Mouse (Mus musculus) testis, postnatal 10 days (tissue): Measurements from ENCODE around the gene Ndst2.

Experiments
- DNase-seq: peaks from one replicate; pipeline ENCODE4 v3.0.0; 2021; ENCODE audit warnings: low spot score

The Ndst2 gene

DNA sequence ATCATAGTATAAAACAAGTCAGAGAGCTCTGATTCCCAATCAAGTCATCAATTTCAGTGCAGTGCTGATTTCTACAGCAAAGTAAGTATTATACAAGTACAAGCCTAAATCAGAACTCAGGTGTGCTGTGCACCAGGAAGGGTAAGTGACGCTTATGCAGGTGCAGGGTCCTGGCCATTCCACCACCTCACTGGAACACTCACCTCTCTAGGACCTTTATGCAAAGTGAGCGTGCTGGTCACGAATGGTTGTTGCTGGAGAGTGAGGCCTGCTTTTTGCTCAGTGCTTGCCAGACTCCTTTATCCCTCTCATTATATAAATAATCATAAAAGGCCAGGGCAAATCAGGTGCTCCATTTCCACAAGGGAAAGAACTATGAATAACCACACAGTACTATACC lies 34.0 kb downstream of the Ndst2 start:
- no peak for DNase-seq

DNA sequence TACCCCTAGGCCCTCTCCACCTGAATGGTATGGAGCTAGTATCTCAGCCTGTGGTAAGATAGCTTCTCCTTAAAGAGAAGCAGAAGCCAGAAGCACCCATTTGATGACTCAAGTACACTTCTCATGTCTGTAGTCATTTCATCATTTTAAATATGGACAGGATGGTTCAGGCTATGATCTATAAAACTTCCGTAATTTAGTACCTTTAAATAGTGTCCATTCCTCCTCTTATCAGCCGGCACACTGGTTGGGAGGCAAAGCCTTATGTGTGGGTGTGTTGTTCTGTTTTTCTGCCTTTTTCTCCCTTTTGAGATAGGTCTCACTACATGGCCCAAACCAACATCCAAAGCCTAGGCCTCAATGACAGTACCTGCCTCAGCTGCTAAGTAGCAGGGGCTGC lies 35.8 kb downstream of the Ndst2 start:
- DNase-seq = no peak

DNA sequence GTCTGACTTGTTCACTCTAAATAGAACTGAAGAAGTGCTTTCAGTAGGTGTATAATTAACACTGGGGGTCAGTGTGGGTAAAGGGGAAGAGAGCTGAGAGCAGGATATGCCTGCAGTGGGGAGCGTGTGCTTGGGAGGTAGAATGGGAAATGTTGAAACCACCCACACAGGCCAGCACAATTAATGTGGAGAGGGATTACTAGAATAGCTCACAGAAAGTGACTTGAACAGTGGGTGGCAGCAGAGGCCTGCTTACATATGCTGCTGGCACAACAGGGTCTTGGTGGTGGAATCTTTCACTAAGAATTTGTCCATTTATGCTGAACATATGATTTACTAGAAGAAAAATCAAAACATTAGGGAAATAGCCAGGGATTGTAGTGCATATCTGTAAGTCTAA lies 37.4 kb downstream of the Ndst2 start:
- DNase-seq = peak; percentile 72

DNA sequence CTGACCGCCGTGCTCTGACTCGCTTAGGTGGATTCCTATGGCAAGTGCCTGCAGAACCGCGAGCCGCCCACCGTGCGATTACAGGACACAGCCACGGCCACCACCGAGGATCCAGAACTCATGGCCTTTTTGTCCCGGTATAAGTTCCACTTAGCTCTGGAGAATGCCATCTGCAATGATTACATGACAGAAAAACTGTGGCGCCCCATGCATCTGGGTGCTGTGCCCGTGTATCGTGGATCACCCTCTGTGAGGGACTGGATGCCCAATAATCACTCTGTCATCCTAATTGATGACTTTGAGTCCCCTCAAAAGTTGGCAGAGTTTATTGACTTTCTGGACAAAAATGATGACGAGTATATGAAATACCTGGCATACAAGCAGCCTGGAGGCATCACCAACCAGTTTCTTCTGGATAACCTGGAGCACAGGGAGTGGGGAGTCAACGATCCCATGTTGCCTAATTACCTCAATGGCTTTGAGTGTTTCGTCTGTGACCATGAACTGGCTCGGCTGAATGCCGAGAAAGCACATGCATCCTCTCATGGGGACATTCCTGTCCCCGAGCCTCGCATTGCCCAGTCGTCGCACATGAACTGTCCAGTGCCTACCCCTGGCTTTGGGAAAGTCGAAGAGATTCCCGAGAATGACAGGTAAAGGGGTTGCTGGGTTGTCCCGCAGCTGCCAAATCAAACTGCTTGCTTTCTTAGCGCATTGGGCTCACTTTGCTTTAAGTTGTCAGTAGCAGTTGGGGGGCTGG lies 38.4 kb downstream of the Ndst2 start:
- DNase-seq = no peak

DNA sequence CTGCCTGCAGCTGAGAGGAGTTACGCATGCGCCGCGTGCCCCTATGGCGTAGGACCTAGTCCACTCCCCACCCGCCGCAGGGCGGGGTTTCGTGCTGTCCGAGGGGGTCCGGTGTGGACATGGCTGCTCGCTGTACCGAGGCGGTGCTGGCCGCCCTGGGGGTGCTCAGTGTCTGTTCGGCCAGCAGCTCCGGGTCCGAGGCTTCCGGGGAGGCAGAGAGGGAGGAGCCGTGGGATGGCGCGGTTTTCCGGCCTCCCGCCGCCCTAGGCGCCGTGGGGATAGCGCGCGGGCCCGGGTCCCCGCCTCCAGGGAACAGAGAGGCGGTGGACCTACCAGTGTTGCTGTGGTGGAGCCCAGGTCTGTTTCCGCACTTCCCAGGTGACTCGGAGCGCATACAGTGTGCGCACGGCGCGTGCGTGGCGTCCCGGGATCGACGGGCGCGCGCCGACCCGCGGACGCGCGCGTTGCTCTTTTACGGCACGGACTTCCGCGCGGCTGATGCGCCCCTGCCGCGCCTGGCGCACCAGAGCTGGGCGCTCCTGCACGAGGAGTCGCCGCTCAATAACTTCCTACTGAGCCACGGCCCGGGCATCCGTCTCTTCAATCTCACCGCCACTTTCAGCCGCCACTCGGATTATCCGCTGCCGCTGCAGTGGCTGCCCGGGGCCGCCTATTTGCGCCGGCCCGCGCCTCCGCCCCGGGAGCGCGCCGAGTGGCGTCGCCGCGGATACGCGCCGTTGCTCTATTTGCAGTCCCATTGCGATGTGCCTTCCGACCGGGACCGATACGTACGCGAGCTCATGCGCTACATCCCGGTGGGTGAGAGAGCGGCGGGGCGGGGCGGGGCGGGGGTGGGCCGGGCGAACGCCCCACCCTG lies 39.2 kb downstream of the Ndst2 start, which contains the start of gene Fut11:
Gene Fut11, plus strand, starts transcription at position 85 of the 877 bp plus-strand sequence.
- peak; percentile 93 for DNase-seq

DNA sequence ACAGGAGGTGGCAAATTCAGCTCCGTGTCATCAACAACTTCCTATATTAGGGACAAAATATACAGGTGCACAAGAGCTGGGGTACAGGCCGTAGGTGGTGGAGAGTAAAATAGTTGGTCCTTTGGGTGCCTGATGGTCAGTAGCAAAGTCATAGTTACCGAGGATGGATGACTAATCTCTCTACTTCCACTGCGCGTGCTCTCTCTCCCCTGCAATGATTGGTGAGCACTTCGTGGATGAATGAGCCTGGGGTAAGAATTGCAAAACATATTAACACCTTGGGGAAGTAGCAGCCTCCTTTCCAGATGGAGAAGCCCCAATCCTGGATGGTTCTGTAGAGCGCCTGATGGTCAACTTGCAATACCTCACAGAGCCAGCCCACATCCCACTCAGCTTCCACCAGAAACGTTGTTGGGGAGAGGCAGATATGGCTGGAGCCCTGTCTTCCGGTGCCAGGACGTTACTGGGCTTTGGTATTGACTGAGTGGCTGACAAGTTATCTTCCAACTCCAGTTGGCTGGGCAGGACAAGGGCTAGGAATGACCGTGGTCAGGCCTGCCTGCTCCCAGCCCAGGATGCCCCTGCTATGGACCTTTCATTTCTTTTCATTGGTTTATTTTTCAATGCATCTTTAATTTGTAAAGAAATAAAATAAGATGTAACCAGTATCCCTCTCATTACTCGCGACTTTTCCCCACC lies 40.0 kb downstream of the Ndst2 start:
- DNase-seq = no peak

DNA sequence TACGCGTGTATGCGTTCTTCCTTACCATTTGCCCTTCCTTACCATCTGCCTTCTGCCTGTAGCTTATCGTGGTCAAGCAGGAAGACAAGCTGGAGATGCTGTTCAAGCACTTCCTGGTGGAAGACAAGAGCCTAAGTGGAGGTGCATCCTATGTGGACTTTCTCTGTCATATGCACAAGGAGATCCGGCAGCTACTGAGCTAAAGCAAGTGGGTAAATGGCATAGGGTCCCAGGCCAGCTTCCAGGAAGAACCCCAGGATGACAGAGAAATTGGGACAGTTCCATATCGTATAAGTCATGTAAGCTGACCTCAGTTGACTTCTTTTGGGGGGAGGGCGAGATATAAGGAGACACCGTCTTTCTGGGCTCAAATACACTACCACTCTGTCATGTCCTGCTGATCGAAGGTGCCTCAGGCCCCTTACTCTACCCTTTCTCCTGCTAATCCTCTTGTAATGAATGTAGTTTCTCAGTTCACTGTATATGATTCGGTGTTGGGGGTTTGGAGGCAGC lies 40.7 kb downstream of the Ndst2 start:
- DNase-seq = no peak

DNA sequence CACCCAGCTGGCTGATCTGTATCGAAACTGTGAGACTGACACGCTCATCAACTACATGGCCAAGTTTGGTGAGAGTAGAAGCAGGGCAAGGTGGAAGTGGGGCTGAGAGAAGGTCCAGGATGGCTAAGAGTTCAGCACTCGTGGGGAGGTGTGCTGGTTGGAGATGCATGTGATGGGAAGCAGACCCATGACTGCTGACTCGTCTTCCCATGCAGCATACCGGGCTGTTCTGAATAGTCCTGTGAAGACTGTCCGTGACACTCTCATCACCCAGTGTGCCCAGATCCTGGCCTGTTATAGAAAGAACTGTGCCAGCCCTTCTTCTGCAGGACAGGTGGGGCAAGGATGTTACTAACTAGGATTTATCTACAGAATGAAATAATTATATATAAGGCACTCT lies 42.6 kb downstream of the Ndst2 start:
- no peak for DNase-seq

DNA sequence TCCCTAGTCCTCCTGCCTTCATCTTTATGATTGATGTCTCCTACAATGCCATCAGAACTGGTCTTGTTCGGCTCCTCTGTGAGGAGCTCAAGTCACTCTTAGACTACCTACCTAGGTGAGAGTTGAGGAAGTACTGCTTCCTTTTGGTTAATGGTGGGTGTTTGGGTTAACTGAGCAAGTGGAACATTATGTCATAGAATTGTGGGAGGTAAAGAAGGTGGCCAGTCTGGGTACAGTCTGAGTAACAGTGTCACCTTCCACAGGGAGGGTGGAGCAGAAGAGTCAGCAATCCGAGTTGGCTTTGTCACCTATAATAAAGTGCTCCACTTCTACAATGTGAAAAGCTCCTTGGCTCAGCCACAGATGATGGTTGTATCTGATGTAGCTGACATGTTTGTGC lies 45.4 kb downstream of the Ndst2 start:
- DNase-seq = no peak

DNA sequence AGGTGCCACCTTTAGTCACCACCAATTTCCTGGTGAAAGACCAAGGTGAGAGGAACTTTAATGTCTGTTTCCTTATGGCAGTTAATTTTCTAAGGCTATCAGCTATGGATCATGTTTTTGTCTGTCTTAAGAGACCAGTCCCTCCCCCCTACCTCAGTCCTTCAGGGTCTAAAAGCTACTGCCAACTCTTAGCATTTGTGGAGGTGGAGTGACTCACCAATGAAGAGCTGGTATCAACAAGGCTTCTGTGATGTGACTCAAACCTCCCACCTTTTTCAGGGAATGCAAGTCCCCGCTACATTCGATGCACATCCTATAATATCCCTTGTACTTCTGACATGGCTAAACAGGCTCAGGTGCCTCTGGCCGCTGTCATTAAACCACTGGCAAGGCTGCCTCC lies 47.8 kb downstream of the Ndst2 start:
- DNase-seq = no peak

DNA sequence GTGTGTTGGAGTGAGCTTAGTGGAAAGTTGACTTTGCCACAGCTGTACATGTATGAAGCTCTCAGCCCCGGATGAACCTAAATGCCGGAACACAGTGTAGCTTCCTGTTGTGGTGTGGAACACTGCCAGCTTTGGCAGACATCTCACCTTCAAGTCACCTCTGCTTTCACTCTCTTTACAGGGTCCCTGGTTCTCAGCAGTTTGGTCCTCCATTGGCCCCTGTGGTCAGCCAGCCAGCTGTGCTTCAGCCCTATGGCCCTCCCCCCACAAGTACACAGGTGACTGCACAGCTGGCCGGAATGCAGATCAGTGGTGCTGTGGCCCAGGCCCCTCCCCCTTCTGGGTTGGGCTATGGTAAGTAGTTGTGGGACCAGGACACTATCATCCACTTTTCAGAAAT lies 51.9 kb downstream of the Ndst2 start:
- DNase-seq = no peak

DNA sequence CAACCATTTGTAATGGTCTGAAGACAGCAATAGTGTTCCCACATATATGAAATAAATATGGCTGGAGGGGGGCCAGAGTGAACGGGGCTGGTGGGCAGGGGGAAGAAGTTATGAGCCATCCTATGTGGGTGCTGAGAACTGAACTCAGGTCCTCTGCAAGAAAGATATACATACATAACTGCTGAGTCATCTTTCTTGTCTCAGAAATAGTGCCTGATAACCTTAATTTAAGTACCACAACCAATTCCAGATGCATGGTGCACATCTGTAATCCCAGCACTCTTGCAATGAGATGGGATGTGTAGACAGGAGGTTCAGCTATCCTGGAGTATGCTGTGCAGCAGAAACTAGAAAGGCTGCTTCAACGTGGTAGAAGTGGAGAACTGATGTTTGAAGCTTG lies 52.6 kb downstream of the Ndst2 start:
- no peak for DNase-seq

DNA sequence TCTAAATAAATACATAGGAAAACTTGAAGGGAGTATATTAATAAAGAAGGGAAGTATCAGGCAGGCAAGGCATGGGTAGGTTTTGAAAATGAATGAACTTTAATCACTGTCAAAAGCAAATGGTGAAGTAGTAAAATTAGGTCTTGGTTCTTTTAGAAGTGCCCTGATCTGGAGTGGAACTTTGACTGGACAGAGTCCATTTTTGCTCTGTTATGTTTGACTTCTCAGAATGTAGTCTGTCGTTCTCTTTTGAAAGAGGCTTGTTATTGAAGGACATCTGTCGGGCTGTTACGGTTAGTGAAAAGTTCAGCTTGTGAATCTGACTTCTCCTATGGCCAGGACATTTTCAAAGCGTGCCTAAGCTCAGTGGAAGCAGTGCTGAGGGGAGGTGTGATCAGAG lies 56.5 kb downstream of the Ndst2 start:
- no peak for DNase-seq

DNA sequence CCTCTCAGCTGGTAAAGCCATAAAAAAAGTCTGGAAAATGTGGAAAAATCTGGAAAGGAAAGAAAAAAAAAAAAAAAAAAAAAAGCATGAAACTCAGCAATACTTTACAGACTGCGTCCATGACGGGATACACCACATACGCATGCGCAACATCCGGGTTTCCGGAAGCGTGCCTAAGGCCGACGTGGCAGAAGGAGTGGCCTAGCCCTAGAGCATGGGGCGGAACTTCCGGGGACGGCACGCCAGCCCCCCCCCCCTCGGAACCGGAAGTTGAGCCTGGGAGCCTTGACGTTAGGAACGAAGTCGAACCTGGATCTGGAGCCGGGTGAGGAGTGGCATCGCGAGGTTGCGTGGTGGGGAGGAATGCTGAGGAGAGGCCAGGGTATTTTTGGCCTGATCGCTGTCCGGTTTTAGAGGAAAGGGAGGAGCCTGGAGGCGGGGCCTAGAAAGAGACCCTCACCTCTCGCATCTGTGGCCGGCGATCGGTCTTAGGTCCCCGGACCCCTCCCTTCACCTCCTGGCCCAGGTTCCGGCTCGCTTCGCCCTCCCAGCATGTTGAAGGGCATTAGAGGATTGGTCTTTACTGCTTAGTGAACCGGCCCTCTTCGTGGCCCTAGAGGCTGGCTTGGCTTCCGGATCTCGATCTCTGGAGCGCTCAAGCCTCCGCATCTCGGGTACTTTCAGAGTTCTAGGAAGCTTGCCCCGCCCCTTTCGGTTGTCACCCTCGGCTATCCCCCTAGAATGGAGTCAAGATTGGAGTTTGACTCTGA lies 60.1 kb downstream of the Ndst2 start, which contains the start of gene Sec24c:
Gene Sec24c, plus strand, starts transcription at position 245 of the 770 bp plus-strand sequence.
- DNase-seq = peak; percentile 99

DNA sequence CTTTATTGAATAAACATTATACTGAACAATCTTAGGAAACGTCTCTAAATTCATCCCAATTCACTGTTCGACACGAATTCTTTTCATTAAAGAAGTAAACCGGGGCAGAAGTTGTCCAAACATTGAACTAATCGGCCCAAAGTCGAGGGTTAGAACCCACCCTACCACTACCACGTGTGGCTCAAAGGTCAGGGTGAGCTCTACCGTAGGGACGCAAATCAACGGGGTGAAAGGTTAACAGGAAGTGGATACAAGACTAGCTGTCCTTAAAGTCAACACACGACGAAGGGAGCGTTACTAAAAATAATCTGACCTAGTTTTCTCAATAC lies 60.7 kb downstream of the Ndst2 start:
- no peak for DNase-seq
